Mouse (Mus musculus): ENCODE data around the gene Kdm7a.

Kdm7a gene

DNA sequence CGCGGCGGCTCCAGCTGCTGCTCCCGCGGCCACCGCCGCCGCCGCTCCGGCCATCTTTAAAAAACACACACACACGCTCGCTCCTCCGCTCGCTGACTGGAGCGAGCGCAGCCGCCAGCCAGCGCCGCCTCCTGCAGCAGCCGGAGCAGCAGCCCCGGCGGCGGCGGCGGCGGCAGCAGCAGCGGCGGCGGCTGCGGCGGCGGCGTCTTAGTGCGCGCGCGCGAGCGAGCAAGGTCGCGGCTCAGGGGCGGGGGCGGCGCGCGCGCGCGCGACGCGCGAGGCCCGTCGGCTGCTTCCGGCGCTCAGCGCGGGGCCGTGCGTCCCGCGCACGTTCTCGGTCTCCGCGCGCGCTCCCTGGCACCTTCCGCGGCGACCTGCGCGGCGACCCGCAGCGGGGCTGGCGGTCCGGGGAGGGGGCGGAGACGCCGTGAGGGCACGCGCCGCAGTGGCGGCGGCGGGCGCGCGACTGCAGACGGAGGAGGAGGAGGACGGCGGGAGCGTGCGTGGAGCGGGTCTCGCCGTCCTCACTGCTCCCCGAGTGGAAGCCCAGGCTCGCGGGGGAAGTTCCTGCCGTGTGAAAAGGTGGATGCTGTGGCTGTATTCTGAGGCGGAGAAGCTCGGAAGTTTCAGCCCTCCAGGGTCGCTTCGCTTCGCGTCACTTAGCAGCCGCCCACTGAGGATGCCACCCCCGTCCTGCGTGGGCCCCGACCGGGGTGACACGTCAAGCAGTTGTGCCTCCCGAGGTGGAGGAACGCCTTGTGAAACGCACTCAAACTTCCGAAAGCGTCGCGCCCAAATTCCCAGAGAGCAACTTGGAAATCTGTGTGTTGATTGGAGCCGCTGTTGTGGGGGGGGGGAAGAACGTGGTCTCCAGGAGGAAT is at the start of gene Kdm7a:
TSS of gene Kdm7a (minus strand) at position 209 of the 881 bp plus-strand sequence.
- DNase-seq (ENCODE audit: low read depth, low spot score), result peak; percentile 79

DNA sequence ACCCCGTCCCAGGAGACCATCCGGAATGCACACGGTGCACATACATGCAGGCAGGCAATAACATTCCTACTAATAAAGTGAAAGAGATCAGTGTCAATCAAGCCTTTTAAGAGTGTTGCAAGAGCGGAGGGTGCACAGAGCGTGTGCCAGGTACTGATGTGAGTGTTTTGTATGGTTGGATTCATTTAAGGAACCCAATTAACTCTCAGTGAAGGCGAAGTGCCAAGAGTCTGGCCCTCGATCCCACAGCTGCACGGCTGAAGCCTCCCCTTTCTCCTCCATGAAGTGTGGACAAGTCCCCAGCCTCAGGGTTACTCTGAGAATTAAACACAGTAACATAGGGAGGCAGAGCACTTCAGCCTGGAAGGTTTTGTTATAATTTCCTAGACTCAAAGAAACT is 48.7 kb upstream of the Kdm7a start:
- no peak for DNase-seq (ENCODE audit: low read depth, low spot score)

DNA sequence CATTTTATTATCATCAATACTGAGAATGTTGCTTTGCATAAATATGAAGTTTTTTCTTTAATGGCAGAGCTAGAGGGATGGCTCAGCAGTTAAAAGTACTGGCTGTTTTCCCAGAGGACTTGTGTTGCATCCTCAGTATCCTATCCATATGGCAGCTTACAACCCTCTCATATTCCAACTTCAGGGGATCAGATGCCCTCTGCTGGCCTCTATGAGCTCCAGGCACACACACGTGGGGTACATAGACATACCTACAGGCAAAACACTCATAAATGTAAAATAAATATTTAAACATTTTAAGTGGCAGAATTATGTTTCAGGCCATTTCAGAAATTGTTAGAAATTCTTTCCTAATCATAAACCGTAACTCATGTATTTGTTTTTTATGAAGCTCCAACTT is 43.5 kb upstream of the Kdm7a start:
- DNase-seq (ENCODE audit: low read depth, low spot score), result peak; percentile 30

DNA sequence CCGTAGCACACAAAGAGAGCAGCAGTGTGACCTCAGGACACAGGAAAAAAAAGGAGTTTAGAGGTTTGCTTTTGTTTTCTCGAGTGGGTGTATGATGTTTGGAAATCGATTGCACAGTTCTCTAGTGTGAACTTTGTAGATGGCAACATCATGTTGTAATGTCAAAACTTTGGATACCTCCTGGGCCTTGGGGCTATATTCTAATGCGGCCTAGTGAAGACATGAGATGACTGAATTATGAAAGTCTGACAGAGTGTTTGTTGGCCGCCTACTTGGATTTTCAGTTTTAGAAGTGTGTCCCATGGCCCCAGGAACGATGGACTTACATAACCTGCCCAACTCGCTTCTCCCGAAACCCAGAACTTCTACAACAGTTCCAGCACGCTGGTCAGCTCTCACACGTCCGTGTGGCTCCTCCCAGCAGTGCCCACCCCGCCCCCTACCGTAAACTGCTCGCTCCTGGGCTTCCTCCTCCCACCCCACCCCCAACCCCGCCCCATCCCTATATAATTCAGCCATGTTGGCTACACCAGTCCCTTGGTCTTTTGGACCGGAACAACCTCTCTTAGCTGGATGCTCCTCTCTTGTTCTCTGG is 42.7 kb upstream of the Kdm7a start:
- DNase-seq (ENCODE audit: low read depth, low spot score), result no peak

DNA sequence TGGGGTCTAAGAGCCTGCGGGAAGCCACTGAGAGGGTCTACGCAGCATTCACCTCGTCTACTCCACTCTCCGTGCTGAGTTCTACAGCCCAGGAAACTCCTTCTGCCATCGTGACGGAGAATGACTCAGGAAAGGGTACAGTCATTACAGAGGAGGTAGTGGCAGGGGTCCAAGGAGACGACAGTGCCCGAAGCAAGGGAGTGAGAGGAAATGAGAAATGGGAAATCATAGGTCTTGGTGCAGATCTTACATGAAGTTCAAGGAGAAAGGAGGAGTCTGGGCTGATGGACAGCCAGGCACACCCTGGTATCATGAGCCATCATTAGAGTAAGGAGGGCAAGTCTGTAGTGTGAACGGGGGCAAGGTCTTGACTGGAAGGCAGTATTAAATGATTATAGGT is 37.5 kb upstream of the Kdm7a start:
- DNase-seq (ENCODE audit: low read depth, low spot score), result peak; percentile 93

DNA sequence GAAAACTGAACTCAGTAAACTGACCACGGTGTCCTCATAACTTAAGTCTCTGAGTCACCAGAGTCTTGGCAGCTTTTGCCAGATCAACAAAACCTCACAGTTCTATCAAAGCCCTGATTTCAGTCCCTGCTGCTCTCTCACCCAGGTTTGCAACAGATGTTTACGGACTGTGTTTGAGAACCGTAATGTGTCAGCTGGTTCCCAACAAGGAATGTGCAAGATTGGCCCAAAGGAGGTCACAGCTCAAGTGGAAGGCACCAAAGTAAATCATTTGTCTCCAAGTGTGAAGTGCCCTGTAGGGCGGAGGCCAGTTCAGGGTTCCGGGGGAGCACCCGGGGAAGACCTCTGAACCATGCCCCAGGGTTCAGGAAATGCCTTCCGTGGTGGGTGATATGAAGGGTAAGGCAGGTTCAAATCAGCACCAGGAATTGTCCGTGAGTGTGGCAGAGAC is 36.9 kb upstream of the Kdm7a start:
- peak; percentile 100 for DNase-seq (ENCODE audit: low read depth, low spot score)

DNA sequence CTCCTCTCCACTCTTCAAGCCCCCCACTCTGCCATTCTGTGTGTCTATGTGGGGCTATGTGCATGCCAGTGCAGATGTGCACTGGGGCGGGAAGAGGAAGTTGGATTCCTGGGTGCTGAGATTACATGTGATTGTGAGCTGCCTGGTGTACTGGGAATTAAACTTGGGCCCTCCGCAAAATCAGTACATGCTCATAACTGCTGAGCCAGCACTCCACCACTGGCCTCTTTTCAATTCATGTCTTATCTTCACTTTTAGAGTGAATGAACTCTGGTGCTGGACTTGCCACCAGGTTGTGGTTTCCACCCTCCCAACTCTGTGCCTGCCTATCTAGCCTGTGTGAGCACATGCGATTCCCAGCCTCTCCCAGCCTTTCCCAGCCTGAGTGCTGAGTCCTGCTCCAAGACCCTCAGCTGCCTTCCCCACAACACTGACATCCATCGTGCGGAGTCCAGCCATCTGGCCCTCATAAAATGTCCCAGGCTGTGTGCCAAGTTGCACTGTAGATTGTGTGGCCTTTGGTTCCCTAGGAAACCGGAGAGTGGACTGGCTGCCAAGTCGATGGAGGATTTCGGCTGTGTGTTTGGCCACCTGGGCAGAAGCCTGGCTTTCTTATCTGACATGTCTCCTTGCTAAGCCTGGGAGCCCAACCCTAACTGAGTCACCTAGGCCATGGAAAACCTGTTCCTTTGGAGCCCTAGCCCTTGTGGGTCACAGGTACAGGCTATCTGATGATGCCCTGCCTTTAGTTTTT is 36.3 kb upstream of the Kdm7a start:
- DNase-seq (ENCODE audit: low read depth, low spot score), result peak; percentile 99

DNA sequence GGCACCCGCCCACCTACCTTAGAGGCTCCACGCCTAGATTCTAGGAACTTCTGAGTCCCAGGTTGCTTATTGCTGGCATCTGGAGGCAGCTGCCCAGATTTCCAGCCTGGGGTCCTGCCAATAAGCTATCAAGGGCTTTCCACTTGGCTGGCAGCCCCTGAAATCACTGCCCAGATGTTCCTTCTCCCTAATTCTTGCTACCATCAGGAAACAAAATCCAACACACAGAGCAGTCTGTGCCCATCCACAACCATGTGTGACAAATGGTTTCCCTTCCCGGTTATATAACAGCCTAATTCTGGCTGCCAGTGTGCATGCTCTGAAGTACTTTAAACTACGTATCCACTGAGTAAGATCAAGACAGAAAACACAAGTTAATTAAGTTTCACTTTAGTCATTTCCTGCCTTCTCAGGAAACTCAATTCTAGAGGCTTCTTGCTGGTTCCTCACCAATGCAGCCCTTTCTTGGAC is 34.9 kb upstream of the Kdm7a start:
- DNase-seq (ENCODE audit: low read depth, low spot score), result peak; percentile 62

DNA sequence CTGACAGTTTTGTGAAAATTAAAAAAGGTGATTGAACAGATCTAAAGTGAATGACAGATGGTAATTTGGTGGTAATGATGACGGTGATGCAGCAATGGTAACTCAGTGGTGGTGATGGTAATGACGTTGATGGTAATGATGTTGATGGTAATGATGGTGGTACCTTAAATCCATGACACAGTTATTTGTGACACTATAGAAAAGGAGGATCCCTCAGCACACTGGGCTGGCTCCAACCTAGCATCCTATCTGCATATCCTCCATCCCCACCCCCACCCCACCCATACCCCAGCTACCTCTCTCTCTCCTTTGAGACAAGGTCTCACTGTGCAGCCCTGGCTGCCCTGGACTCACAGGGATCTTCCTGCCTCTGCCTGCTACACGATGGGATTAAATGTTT is 34.4 kb upstream of the Kdm7a start:
- no peak for DNase-seq (ENCODE audit: low read depth, low spot score)

DNA sequence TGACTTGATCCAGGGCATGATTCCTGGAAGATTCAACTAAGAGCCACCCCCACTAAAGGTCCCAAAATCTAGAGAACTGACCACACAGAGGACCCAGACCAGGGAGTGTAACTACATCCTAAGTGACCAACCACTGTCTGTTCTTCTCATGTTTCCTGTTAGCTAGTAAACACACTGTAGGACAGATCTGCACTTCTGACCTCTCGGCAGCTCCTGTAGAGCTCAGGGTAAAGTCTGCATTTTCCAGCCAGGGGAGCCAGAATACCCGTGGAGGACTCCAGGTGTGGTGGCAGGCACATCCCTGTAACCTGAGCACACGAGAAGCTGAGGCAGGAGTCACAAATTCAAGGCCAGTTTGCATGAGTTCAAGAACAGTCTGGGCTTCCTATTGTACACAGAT is 31.3 kb upstream of the Kdm7a start:
- DNase-seq (ENCODE audit: low read depth, low spot score), result no peak

DNA sequence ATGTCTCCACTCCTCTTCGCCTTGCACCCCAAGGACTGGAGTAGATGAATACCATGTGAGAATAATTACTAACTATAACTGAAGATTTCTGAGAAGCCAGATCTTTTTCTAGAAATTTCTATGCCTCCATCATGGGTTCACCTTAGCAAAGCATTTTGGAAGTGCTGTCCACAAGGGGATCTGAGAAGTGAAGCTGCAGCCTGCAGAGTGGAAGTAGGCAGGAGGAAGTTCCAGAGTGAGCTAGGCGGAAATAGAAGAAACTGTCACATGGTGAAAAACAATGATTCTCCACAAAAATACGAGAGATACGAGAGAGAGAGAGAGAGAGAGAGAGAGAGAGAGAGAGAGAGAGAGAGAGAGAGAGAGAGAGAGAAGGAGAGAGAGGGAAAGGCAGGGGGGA is 26.0 kb upstream of the Kdm7a start:
- no peak for DNase-seq (ENCODE audit: low read depth, low spot score)

DNA sequence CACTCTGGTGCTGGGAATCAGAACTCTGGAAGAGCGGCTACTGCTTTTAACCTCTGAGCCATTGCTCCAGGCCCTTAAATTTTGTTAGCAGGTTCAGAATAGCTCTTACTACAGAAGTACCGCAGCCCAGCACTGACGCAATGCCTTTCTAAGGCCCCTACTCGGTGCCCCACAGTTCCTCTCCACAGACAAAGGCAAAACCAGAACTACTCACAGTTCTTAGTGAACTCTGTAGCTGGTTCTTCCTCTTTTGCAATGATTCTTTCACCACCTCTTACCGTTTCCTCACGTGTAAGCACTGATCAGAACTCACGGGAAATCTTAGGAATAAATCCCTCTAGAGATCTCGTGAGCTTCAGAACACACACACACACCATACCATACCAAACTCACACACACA is 24.1 kb upstream of the Kdm7a start:
- DNase-seq (ENCODE audit: low read depth, low spot score), result no peak

DNA sequence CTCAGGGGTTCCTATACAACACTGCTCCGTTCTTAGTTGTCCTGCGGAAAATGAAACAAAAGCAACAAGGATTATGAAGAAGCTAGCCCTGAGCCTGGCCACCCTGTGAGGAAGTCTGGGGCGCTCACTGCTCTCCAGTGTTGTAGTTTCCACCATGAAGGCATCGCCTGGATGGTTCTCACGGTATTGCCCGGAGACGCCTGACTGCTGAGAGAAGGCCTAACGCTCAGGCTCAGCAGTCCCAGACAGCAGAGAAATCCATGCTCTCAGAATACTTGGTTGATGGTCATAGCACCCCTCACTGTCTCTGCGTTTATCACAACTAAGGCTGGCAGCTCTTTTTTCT is 20.0 kb upstream of the Kdm7a start:
- DNase-seq (ENCODE audit: low read depth, low spot score), result no peak

DNA sequence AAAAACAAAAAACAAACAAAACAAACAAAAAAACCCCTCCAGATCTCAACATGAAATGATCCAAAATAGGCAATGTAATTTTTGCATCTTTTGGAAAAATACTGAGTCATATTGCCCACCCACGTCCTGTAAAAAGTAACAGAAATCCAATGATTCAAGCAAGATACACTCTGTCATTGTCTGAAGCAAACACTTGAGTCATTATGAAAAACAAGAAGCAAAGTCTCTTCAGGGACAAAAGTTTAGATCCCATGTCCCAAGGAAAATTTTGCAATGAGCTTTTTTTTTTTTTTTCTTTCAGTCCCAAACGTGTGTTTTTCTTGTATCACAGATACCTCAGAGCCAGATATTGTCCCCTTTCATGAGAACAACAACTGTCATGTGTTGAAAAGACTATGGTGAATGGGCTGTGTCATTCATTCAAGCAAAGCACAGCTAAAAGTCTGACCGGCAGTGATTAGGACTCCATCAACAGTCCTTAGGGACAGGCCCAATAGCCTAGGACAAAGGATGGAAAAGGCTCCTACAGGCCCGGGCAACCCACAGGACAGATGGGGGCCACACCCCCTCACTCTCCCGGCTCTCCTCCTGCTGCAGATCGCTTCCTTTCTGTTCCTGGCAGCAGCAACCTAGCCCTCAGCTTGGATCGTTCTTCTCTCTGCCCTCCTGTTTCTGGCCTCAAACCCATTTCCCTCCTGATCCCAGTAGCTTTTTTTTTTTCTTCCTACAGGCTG is 19.5 kb upstream of the Kdm7a start:
- peak; percentile 73 for DNase-seq (ENCODE audit: low read depth, low spot score)

DNA sequence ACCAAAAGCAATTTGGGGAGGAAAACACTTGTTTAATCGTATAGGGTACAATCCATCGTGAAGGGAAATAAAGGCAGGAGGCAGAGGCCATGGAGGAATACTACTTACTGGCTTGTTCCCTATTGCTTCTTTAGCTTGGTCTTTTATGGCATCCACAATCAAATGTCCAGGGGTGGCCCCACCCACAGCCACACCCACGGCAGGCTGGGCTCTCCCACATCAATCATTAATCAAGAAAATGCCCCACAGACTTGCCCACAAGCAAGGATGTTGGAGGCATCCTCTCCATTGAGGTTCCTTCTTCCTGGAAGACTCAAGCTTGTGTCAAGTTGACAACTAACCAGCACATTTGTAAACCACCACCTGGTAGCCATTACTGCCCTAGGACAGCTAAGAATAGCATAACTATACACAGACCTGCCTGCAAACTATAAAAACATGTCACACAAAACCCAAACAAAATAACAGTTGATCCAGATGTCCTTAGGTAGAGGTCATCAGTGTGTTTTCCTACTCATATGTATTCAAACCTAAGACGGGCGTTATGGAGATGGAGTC is 16.8 kb upstream of the Kdm7a start:
- DNase-seq (ENCODE audit: low read depth, low spot score), result peak; percentile 50

DNA sequence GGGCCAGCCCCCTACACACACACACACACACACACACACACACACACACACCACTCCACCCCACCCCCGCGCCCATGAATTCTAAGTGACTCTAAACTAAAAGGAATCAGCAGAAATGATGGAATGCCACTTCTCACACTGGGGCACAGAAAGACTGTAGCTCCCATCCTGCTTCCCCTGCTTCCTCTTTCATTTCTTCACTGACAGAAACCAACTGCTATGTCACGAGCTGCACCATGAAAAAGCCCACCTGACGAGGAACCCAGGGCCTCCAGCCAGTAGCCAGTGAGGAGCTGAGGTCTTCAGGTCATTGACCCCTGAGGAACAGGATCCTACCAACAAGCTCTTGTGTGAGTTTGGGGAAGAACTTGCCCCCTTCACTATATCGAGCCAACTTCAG is 15.9 kb upstream of the Kdm7a start:
- no peak for DNase-seq (ENCODE audit: low read depth, low spot score)

DNA sequence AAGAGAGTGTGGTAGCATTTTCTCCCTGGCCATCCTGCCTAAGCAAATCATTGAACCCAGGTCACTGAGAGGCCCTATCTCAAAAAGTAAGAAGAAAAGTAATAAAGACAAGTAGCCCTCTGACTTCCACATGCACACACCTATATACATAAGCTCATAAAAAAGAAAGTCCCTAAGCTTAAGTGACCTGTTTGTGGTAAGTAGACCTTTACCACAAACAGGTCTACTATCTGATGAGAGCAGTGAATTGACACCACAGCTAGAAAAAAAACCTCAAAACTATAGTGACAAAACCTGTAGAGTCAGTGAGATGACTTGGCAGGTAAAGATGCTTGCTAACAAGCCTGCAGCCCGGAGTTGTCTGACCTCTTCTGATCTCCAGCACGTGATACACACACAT is 11.4 kb upstream of the Kdm7a start:
- no peak for DNase-seq (ENCODE audit: low read depth, low spot score)

DNA sequence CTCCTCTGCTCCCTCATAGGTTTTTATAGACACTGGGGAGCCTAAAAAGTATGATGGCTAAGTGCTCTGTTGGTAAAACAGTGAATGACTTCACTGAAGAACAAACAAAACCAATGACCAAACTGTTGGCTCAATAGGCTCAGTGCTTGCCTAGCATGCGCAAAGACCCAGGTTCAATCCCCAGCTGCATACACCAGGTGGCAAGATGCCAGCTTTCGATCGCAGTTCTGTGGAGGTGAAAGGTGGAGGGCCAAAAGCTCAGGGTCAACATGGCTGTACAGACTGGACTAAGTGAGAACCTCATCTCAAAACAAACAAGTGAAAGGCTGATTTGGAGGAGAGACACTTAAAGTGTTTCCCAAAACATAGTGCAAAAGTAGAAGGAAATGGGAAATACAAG is 10.5 kb upstream of the Kdm7a start:
- no peak for DNase-seq (ENCODE audit: low read depth, low spot score)

DNA sequence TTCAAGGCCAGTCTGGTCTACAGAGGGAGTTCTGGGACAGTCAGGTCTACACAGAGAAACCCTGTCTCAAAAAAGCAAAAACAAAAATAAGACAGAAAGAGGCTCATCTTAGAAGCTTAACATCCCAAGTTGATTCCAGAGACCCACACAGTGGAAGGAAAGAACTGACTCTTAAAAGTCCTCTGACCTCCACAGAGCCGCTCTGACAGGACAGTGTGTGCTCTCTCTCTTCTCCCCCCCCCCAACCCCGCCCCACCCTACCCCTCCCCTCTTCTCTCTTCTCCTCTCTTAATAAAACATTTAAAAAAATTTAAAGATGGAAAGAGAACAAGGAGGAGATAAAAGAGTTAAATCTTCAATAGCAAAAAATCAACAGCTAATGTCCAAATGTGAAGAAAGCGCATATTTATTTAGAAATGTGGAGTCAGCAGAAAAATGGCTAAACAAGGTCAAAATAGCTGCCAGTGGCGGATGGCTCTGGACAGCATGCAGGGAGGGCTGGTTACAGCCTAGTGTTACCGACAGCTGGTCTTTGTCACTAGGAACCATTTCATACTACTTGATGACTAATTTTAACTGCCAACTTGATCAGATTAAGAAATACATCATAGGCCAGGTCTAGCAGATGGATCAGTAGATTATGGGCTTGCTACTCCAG is 8.5 kb upstream of the Kdm7a start:
- no peak for DNase-seq (ENCODE audit: low read depth, low spot score)

DNA sequence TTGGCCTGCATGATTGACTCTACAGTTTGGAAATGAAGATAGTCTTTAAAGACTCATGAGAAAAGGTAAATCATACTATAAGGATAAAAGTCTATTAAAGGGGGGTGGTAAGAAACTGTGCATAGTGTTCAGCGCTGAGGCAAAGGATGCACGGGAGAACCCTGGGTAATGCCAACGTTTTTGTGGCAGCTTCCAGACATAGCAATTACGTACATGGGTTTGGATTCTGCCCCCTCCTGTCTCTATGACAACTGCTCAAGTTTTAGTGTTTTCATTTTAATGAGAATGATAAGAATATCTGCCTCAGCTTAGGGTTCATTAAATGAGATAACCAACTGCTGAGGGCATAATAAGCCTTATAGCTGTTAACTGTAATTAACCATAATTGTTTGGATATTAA is 3.1 kb upstream of the Kdm7a start:
- no peak for DNase-seq (ENCODE audit: low read depth, low spot score)

DNA sequence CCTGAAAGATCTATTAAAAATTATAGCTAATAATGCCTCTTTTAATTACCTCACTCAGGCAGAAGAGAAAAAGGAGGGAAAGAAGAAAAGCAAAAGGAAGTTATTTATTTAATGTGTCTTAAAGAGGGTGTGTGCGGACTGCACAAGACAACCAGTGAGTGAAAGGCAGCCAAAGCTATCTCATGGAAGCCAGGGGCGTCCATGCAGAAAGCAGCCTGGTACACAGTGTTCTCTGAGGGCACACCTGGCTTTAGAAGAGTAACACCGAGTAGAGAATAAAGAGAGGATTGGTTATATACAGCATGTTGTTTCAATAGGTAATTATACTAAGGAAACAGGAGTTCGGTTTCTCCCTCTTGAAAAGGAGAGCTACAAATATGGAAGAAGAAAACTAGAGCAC is 1.6 kb upstream of the Kdm7a start:
- no peak for DNase-seq (ENCODE audit: low read depth, low spot score)

All from 3T3-L1 (cell line).